Mouse (Mus musculus) lung, adult 2 months (tissue): ENCODE measurements at regions not wholly inside any gene's neighbourhood (a gene's known extent, or its start where the extent isn't known, plus 50 kb on each side); places are given as distances from the start of the nearest gene placed in this dataset.

Experiments
- DNase-seq: peaks from one replicate; pipeline ENCODE4 v3.0.0; 2022
- H3K4me1 ChIP-seq: fragments of 200-500 bp; 2 replicates; pipeline ENCODE4 v1.6.1; 2011; ENCODE audit warnings: low read length; ENCODE audit not compliant: control insufficient read depth, insufficient read depth
- H3K4me3 ChIP-seq: fragments of 200-500 bp; replicated peaks from 2 replicates; pipeline ENCODE3; 2011; ENCODE audit warnings: low read depth, mild to moderate bottlenecking, control low read depth, low read length; ENCODE audit errors: extremely low read depth
- CTCF ChIP-seq: fragments of 200-500 bp; IDR thresholded peaks from 2 replicates; pipeline ENCODE4 v1.5.1; 2011; ENCODE audit warnings: mild to moderate bottlenecking, low read length, control low read depth; ENCODE audit not compliant: insufficient read depth
- POLR2A ChIP-seq: fragments of 200-500 bp; IDR thresholded peaks from 2 replicates; pipeline ENCODE4 v1.6.1; 2011; ENCODE audit warnings: low read depth, mild to moderate bottlenecking, control low read depth, low read length, borderline replicate concordance; ENCODE audit errors: extremely low read depth
- WGBS: fragments of 180-500 bp; shearing (Covaris S2); methylation state at CpG from one replicate; pipeline ENCODE4 v1.1.7; 2018; 5-methylcytosine and 5-hydroxymethylcytosine counted together

- TF ChIP-seq CTCF = no peak
- TF ChIP-seq POLR2A = no peak
- no peak for DNase-seq
- WGBS = 75% methylated on average over 4 of the region's 4 CpGs
- H3K4me3 ChIP-seq = no peak overlapping the region
- H3K4me1 ChIP-seq = no peaks in the 10 kb centered on the region
Measured at GRCm38 (mm10) chr13:99577686-99578085, 61.3 kb upstream of the Map1b start.

GRCm38 (mm10) chr13:99573021-99573420 is 56.7 kb upstream of the Map1b start:
- no peak for DNase-seq
- Histone ChIP-seq H3K4me3 (no peak overlapping the region), H3K4me1 (no peaks in the 10 kb centered on the region)
- WGBS = 67% methylated on average over 7 of the region's 7 CpGs
- no peak for TF ChIP-seq CTCF
- no peak for TF ChIP-seq POLR2A

- TF ChIP-seq POLR2A (no peak), CTCF (no peak)
- Histone ChIP-seq H3K4me1 (no peaks in the 10 kb centered on the region), H3K4me3 (no peak overlapping the region)
- WGBS = 82% methylated on average over 5 of the region's 5 CpGs
- no peak for DNase-seq
Measured at GRCm38 (mm10) chr13:99572381-99572780, 56.0 kb upstream of the Map1b start.
